Mouse (Mus musculus) telencephalon, adult 2 months (tissue): ENCODE data around the gene Eif4g1.

Experiments used
- DNase-seq: peaks from one replicate; pipeline ENCODE4 v3.0.0-alpha.2; 2011; ENCODE audit warnings: low read depth, low spot score

The Eif4g1 gene

DNA sequence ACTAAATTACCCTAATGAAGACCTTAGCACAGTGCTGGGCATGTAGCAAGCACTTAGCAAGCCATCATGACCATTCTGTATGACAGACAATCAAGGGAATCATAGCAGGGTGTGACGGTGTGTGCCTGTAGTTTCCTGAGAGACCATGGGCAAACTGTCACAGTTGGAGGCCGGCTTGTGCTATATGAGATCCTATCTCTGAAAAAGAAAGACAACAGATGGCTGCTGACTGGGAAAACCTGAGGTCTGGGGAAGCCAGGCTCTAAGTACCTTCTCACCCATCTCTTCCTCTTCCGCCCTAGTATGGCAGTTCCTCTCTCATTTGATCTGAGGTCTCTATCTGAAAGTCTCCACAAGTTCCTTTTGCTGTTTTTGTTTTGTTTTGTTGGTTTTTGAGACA, 37.7 kb downstream of the Eif4g1 start:
- no peak for DNase-seq

DNA sequence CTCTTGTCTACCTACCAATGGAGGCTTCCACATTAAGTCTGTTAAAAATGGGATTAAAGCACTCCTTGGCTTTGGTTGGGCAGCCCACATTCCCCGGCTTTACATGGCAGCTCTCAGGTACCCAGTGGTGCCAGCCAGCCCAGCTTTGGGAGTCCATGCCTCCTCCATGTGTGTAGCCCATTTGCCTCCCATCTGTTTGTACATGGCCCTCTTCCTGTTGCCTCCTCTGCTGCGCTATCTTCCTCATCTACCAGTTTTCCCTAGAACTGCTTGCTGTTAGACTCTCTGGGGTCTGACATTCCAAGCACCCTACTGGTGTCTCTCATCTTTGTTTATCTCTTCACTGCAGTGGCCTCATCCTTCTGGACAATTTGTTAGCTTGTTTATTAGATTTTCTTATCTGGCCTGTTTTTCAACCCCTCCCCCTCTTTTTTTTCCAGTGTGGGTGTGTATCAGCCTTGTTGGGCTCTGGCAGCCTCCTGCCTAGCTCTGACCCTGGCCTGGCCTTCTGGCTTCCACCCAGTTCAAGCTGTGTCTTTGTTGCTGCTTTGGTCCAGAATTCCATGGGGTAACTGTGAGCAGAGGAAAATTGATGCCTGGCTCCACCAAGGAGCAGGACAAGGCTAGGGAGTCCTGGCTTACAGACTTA, 38.4 kb downstream of the Eif4g1 start:
- DNase-seq = no peak

GRCm38 (mm10) chr16:20708220-20708938, 40.3 kb downstream of the Eif4g1 start:
- no peak for DNase-seq

- DNase-seq = no peak
Measured at GRCm38 (mm10) chr16:20708939-20709734, 41.0 kb downstream of the Eif4g1 start.

- DNase-seq = no peak
Measured at GRCm38 (mm10) chr16:20710370-20710769, 42.3 kb downstream of the Eif4g1 start.

DNA sequence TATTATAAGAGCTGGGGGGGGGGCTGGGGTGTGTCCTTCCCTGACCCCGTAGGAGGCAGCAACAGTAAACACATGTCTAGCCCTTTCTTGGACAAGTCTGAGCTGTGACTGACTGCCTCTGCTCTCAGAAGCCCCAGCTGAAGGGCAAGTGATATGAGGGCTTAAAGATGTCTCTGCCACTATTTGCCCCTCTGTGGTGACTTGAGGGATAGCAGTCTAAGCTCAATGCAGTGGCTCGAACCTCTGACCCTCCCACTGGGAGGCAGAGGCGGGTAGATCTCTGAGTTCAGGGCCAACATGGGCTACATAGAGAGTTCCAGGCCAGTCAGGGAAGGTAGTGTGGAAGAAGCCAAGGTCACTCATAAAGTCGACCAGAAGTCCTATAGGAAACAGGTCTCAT, 42.7 kb downstream of the Eif4g1 start:
- DNase-seq = no peak

- DNase-seq = no peak
Measured at GRCm38 (mm10) chr16:20712190-20712589, 44.1 kb downstream of the Eif4g1 start.

DNA sequence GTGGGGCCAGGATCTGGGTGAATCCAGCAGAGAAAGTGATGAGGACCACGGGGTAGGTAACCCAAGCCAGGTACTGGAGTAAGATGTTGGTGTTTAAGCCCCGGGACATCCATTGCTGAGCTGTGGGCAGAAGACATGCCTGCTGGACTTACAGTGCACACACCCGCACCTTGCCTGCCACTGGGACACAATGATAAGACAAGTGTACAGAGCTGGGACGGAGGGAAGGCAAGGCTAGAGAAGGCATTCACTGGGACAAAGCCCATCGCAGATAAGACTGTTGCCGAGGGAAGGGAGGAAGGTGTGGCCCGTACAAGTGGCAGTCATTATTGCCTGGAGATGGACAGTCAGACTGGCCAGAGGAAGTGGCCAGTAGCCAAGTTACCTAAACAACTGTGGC, 44.8 kb downstream of the Eif4g1 start:
- DNase-seq = no peak

DNA sequence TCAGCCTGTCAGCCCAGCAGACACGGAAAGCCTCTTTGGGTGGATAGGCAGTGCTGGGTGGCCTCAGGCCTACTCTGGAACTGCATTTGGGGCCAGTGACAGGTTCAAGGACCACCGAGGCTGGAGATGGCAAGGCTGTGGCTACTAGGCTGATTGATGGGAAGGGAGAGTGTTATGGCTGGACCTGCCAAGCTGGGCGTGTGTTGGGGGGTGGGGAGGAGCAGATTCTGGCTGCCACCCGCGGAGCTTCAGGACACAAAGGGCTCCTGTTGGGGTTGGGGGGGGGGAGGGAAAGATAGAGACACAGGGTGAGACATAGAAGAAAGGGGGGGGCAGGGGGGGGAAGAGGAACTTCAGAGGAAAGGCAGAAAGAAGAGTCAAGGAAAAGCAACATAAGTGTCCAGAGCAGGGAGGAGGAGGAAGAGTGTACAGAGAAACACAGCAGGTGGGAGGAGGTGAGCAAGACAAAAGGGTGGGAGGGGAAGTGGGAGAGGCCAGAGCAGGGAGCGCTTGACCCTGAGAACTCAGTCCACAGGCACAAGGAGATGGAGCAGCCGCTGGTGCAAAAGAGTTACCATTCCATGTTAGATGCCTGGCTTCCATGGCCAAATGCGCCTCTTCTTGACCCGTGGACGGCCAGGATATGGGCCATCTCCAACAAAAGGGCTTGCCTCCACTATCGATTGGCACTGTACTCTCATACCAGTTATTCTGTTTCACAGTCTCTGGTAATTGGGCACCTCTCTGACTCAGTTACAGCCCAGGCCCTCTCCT, 46.4 kb downstream of the Eif4g1 start:
- DNase-seq = no peak

GRCm38 (mm10) chr16:20715161-20715560, 47.0 kb downstream of the Eif4g1 start:
- no peak for DNase-seq

- no peak for DNase-seq
Measured at GRCm38 (mm10) chr16:20715566-20715965, 47.5 kb downstream of the Eif4g1 start.

DNA sequence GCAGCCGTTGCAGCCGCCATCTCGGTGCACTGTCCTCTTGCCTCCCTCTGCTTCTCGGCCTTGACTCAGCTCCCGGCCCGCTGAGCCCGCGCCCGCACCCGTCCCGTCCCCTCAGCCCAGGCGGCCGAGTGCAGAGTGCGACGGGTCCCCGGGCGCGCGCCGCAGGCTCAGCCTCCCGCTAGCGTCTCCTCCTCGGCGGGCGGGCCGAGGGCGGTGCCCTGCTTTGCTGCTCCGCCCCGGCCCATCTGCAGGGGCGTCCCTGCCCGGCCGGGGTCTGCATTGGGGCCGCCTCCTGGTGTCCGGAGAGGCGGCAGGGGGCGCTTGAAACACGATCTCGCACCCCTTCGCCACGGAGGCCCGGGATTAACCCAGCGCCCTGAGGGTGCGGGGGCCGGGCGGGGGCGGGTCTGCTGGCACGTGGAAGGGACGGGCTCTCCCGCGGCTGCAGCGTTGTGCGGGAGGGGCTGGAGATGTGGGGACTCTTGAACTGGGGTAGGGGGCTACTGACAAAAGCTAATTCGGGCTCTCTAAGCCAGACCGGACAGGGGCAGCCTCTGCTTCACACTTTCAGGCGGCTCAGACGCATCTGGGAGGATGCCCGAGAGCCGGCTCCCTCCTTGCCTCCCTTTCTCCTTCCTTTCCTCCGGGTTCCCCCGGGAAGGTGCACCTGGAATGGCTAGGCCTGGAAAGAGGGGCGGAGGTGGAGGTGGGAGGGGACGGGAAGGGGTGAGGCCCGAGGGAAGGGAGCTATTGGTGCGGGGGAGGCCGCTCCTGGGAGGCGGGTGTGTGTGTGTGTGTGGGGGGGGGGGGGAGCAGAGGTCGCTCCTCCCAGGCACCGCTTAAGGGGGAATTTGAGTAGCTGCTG, 48.1 kb downstream of the Eif4g1 start:
- DNase-seq = no peak

DNA sequence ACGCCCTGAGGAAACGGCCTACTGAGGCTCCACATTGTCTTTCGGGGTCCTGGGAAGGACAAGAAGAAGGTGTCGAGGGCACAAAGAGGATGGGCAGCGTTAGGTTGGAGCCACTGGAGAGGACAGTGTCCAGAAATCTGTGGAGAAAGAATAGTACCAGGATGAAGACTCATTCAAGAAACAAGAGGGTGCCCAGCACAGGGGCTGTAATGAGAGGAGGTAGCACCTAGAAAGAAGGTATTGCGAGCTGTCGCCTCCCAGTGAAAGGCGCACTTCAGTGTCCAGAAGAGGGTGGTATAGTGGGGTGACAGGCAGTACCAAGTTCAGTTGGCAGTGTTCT, 48.7 kb downstream of the Eif4g1 start:
- DNase-seq = no peak

- peak; percentile 98 for DNase-seq
Measured at GRCm38 (mm10) chr16:20717181-20717977, 49.3 kb downstream of the Eif4g1 start, which contains the start of the genes Polr2h and Clcn2. Gene Polr2h, plus strand, starts transcription at chr16:20717665. Gene Clcn2, minus strand, starts transcription at chr16:20717746.

DNA sequence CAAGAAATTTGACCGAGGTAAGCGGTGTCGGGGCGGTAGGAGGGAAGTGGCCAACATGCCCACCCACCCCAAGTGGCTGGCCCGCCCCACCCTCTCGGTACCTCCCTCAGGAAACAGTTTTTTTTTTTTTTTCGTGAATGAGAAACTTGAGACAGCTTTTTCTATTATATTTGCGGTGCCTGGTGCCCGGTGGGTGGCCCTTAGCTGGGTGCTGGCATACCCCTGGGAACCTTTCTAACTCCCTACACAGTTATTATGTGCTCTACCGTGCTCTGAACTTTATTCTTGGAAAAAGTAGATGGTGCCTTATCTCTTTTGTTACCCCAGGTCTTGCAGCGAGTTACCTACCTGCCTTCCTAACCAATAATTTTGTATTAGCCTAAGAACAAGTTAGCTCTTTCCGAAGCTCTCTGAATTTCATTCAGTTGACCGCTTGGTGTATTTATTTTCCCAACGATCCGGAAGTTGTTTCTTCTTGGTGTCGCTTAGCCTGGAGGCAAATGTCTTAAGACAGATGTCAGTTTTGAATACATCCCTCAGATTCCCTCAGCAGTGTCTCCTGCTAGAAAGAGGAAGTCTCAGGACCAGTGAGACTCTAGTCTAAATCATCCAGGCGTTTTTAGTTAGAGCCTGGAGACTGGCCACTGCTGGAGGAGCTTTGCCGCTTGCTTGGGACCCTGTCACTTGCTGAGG, 50.0 kb downstream of the Eif4g1 start:
- DNase-seq = no peak

- DNase-seq = no peak
Measured at GRCm38 (mm10) chr16:20721808-20722207, 53.7 kb downstream of the Eif4g1 start.

- no peak for DNase-seq
Measured at GRCm38 (mm10) chr16:20722736-20723135, 54.6 kb downstream of the Eif4g1 start.

- DNase-seq = no peak
Measured at GRCm38 (mm10) chr16:20723247-20723646, 55.1 kb downstream of the Eif4g1 start.

GRCm38 (mm10) chr16:20724338-20724748, 56.2 kb downstream of the Eif4g1 start:
- no peak for DNase-seq
